Mouse (Mus musculus) brain, embryonic 14.5 days (tissue): ENCODE measurements around the gene Trim42.

ENCODE experiments used
- CTCF ChIP-seq: fragments of 200-500 bp; IDR thresholded peaks from 2 replicates; pipeline ENCODE4 v1.5.1; 2012; ENCODE audit warnings: inconsistent platforms, mild to moderate bottlenecking, moderate library complexity, borderline replicate concordance; ENCODE audit not compliant: insufficient read depth, insufficient read length; ENCODE audit errors: extremely low read depth
- POLR2A ChIP-seq: fragments of 200-500 bp; IDR thresholded peaks from 2 replicates; pipeline ENCODE4 v1.6.1; 2012; ENCODE audit warnings: mild to moderate bottlenecking, inconsistent platforms, borderline replicate concordance; ENCODE audit not compliant: poor library complexity, insufficient read depth, insufficient read length, severe bottlenecking; ENCODE audit errors: extremely low read depth

DNA sequence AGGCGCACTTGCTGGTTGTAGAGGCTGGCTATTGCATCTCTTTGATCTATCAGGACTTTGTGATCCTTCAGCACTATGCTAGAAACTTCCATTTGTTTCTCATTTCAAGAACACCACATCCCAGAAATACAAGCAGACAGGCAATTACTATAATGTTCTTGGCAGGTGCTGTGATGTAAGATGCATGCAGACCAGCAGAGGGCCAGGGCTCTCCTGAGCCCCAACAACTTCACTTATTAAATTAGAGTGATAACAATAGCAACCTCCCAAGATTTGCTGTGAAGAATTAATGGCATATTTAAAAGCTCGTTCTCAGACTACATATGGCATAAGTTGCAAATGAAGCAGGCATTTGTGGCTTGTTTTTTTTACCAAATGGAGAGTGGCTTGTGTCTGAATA, 38.4 kb upstream of the Trim42 start:
- TF ChIP-seq CTCF (peak; percentile 33; the same call in 1 of the 2 replicates), POLR2A (no peak)
